Mouse (Mus musculus) embryonic facial prominence, embryonic 13.5 days (tissue): ENCODE results near the gene Aknad1. TPM values are rescaled to one million over a fixed set of nuclear protein-coding genes. Genes with fewer than 3 reads are reported as not detected.

Experiments
- ATAC-seq: fragments of 200-750 bp; cut with Nextera tagmentation; 2 replicates; pipeline ENCODE4 v1.8.0; 2017; ENCODE audit warnings: low read depth; ENCODE audit not compliant: insufficient number of reproducible peaks, insufficient read depth, low FRiP score, low TSS enrichment
- H3K27ac ChIP-seq: fragments of 300-500 bp; sonication (generic); 2 replicates; pipeline ENCODE4 v1.5.1; 2015; ENCODE audit warnings: moderate library complexity, mild to moderate bottlenecking, inconsistent platforms
- H3K27me3 ChIP-seq: fragments of 300-500 bp; sonication (generic); 2 replicates; pipeline ENCODE4 v1.6.1; 2015; ENCODE audit warnings: mild to moderate bottlenecking, inconsistent platforms
- H3K36me3 ChIP-seq: fragments of 300-500 bp; sonication (generic); 2 replicates; pipeline ENCODE4 v1.6.1; 2015; ENCODE audit warnings: mild to moderate bottlenecking, inconsistent platforms
- H3K4me1 ChIP-seq: fragments of 300-500 bp; sonication (generic); 2 replicates; pipeline ENCODE4 v1.6.1; 2015; ENCODE audit warnings: inconsistent platforms
- H3K4me2 ChIP-seq: fragments of 300-500 bp; sonication (generic); 2 replicates; pipeline ENCODE4 v1.6.1; 2015; ENCODE audit warnings: moderate library complexity, mild to moderate bottlenecking, inconsistent platforms
- H3K4me3 ChIP-seq: fragments of 300-500 bp; sonication (generic); 2 replicates; pipeline ENCODE4 v1.5.1; 2015; ENCODE audit warnings: mild to moderate bottlenecking, inconsistent platforms
- H3K9ac ChIP-seq: fragments of 300-500 bp; sonication (generic); 2 replicates; pipeline ENCODE4 v1.6.1; 2015; ENCODE audit warnings: mild to moderate bottlenecking, inconsistent platforms
- H3K9me3 ChIP-seq: fragments of 300-500 bp; sonication (generic); 2 replicates; pipeline ENCODE4 v1.6.1; 2016; ENCODE audit warnings: inconsistent platforms
- WGBS: fragments of 180-500 bp; shearing (Covaris S2); methylation state at CpG from one replicate; pipeline ENCODE4 v1.1.7; 2015; ENCODE audit warnings: mixed read lengths; 5-methylcytosine and 5-hydroxymethylcytosine counted together
- polyA plus RNA-seq: library from polyadenylated mRNA; unstranded; fragments of >200 nt; fragmentation: Nextera tagmentation; extraction: Ambion mirVana; gene quantifications from 2 replicates; pipeline ENCODE4 v1.2.1, GENCODE M21; 2015

Aknad1 gene
- polyA plus RNA-seq, 1 experiment from 2014 or later = 0.28 TPM

DNA sequence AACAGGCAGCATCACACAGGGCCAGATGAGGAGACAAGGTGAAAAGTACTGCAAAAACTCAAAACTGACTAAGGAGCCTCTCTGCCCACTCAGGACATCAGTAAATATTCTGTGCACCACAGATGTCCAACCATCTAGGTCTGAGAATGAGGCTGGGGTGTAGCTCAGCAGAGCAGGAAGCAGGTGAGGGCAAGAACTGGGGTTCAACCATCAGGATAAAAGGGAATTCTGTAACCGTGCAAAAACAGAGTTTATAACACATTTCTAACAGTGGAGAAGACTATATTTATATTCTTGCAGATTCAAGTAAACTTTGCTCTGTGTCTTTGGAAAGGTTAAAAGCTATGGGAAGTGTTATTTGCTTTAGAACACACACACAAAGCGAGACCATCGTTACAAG lies 19.7 kb upstream of the Aknad1 start:
- Histone ChIP-seq H3K27me3 (no peaks in the 10 kb centered on the region), H3K4me3 (0 out of 2 replicates have a peak overlapping the region, but pooled peaks have one; percentile 80), H3K36me3 (peaks cover 4% of the 10 kb centered on the region; the same call in 1 of the 2 replicates), H3K27ac (no peak overlapping the region), H3K4me2 (peak overlapping the region; percentile 66), H3K9me3 (no peaks in the 10 kb centered on the region), H3K9ac (no peak overlapping the region), H3K4me1 (peaks cover 21% of the 10 kb centered on the region)
- ATAC-seq = no peak
- 78% methylated on average over 3 of the region's 3 CpGs for WGBS

DNA sequence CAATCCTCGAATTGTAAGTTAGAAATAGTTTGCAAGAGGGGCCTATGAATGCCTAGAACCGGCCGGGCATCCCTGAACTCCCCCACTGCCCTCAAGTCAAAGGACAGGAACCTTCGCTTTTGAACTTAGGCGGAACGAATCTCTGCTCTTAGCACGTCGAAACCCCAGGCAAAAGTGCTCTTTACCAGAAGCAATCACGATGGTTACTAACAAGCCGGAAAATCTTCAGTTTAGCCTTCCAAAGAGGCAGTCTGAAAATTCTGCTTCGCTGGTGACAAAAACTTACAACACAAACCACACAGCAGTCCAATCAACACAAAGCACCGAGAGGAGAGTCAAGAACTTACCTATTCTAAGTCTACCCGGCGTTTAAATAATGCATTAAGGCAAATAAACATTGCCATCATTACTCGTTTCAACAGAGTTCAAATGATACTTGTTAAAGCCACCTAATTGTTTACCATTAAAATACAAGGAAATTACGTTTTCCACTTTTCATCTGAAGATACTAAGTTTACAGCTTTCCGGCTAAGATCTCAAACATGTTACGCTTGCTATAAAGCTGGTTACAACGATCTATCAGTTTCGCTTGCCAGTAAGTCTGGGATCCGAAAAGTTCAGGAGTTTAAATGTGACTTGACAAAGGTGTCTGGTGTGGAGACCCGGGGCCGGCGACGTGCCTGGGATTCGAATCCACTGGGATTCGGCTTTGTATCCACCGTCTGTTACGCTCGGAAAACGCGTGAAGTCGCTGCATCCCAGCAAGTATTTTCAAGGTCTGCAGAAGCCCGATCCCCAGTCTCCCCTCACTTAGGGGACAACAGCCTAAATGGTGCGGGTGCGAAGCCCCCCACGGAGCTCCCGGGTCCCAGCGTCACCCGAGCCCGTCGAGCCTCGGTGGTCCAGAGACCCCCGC lies 18.1 kb upstream of the Aknad1 start:
- Histone ChIP-seq H3K36me3 (no peaks in the 10 kb centered on the region), H3K4me2 (peak overlapping the region; percentile 66), H3K27ac (peak overlapping the region; percentile 97), H3K27me3 (no peaks in the 10 kb centered on the region), H3K4me3 (peak overlapping the region; percentile 80), H3K4me1 (peaks cover 21% of the 10 kb centered on the region), H3K9ac (peak overlapping the region; percentile 89), H3K9me3 (no peaks in the 10 kb centered on the region)
- WGBS = under 1% methylated on average over 40 of the region's 44 CpGs
- no peak; the same call in 1 of the 2 replicates for ATAC-seq

DNA sequence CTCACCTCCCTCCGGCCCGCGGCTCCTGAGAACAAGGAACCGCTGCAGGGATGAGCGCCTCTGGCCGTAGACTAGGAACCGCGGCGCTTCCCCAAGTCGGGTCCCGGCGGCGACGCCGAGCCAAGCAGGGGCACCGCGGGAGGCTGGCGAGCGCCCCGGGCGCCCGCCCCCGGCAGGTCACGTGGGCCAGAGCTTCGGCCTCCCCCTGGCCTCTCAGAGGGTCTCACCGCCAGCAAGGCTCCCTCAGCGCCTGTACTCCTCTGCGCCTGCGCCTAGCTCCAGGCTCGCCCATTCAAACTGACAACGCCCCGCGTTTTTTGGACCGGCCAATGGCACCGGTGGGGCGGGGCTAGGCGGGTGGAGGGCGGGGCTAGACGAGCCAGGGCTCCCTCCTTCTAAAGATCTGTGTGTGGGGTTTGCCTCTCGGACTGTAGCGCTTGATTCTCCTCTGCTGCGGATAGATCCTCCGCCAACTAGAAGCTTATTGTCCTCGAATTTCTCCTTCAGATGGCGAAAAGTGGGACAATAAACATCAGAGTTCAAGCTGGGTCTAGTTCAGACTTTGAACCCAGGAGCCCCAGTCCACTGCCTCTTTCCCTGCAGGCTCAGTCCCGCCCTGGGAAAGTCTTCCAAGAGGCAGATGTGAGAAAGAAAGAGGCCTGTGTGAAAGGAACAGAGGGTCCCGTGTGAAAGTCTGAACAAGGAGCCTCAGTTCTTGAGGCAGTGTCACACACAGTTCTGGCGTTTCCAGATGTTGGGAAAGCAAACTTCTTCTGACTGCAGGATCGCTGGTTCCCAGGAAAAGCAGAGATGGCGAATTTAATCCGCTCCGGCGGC lies 17.2 kb upstream of the Aknad1 start, which contains the start of gene Gpsm2:
Gene Gpsm2 (minus strand): TSS at position 274 of the 837 bp plus-strand sequence.
- Histone ChIP-seq H3K4me2 (peak within 1 kb of the TSS; percentile 66), H3K4me1 (peaks cover 21% of the 10 kb centered on the region), H3K4me3 (peak within 1 kb of the TSS; percentile 80), H3K9ac (peak within 1 kb of the TSS; percentile 89), H3K36me3 (no peaks in the 10 kb centered on the region), H3K27ac (peak within 1 kb of the TSS; percentile 97), H3K9me3 (no peaks in the 10 kb centered on the region), H3K27me3 (no peaks in the 10 kb centered on the region)
- peak; percentile 97 for ATAC-seq
- under 1% methylated on average over 53 of the region's 53 CpGs for WGBS

DNA sequence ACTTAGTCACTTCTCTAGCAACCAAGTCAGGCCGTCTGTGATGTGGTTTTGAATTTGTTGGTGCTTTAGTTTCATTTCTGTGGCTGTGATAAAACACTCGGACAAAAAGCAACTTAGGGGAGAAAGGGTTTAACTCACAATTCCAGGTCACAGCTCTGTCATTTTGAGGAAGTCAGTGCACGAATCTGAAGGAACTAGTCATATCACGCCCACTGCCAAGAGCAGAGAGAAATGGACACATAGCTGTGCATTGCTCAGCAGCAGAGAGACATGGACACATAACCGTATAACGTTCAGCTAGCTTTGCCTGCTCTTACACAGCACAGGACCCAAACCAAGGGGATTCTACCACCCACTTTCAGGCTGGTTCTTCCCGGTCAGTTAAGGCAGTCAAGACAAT lies 13.0 kb upstream of the Aknad1 start:
- no peaks in the 10 kb centered on the region for H3K36me3 ChIP-seq
- no peaks in the 10 kb centered on the region for H3K27me3 ChIP-seq
- no peak overlapping the region for H3K4me2 ChIP-seq
- no peak overlapping the region for H3K9ac ChIP-seq
- no peak overlapping the region for H3K27ac ChIP-seq
- no peak overlapping the region for H3K4me3 ChIP-seq
- 88% methylated on average over 7 of the region's 7 CpGs for WGBS
- ATAC-seq = no peak
- H3K4me1 ChIP-seq = peaks cover 10% of the 10 kb centered on the region
- no peaks in the 10 kb centered on the region for H3K9me3 ChIP-seq

DNA sequence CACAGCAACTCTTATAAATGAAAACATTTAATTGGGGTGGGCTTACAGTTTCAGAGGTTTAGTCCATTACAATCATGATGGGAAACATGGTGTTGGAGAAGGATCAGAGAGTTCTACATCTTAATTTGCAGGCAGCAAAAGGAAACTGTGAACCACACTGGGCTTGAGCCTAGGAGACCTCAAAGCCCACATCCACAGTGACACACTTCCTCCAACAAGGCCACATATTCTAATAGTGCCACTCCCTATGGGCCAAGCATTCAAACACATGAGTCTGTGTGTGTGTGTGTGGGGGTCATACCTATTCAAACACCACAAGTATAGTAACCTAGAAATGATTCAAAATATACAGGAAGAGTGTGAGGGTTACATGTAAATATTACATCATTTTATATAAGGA lies 12.1 kb upstream of the Aknad1 start:
- Histone ChIP-seq H3K36me3 (no peaks in the 10 kb centered on the region), H3K9me3 (no peaks in the 10 kb centered on the region), H3K4me2 (no peak overlapping the region), H3K4me1 (peaks cover 10% of the 10 kb centered on the region), H3K9ac (no peak overlapping the region), H3K27me3 (no peaks in the 10 kb centered on the region), H3K4me3 (no peak overlapping the region), H3K27ac (no peak overlapping the region)
- no peak for ATAC-seq

DNA sequence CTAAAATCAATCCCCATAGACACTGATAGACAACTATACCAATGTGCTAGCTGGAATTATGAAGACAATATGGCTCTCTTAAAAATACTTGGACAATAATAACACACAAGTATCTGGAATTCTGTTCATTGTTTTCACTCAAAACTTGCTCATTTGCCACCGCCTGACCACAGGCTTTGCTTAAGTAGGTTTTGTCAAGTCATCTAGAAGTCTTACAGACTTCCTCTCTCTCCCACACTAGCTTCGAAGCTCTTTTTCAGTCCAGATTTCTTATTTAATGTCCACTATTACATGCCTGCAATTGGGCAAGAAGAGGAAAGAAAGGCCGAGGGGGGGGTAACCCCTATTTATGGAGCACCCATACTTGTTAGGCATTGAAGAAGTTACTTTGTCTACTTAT lies 11.7 kb upstream of the Aknad1 start:
- Histone ChIP-seq H3K36me3 (no peaks in the 10 kb centered on the region), H3K4me3 (no peak overlapping the region), H3K27ac (no peak overlapping the region), H3K4me1 (peaks cover 9% of the 10 kb centered on the region), H3K9me3 (no peaks in the 10 kb centered on the region), H3K4me2 (no peak overlapping the region), H3K9ac (no peak overlapping the region), H3K27me3 (no peaks in the 10 kb centered on the region)
- no peak for ATAC-seq
- WGBS = 91% methylated on average over 3 of the region's 3 CpGs

DNA sequence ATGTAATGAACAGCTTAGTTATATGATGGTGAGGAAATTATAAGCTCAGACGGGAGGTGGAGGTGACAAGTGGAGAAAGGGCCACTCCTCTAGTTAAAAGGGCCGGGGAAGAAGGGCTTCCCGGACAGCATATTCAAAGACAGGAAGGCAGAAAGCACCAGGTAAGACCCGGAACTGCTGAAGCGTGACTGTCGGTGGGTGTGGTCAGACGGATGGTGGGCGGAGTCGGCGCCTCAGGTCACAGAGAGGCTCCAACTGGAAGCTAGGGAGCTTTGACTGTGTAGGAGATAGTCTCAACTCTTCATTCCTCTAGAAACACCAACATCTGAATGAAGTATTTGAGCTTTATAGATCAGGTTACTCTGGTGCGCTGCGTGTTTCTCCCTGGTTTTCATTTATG lies 9.1 kb upstream of the Aknad1 start:
- 26% methylated on average over 12 of the region's 12 CpGs for WGBS
- Histone ChIP-seq H3K36me3 (no peaks in the 10 kb centered on the region), H3K4me2 (0 out of 2 replicates have a peak overlapping the region, but pooled peaks have one; percentile 16), H3K9ac (no peak overlapping the region), H3K4me1 (peaks cover 5% of the 10 kb centered on the region; the same call in 1 of the 2 replicates), H3K4me3 (no peak overlapping the region), H3K27ac (no peak overlapping the region), H3K27me3 (no peaks in the 10 kb centered on the region), H3K9me3 (no peaks in the 10 kb centered on the region)
- ATAC-seq = no peak

DNA sequence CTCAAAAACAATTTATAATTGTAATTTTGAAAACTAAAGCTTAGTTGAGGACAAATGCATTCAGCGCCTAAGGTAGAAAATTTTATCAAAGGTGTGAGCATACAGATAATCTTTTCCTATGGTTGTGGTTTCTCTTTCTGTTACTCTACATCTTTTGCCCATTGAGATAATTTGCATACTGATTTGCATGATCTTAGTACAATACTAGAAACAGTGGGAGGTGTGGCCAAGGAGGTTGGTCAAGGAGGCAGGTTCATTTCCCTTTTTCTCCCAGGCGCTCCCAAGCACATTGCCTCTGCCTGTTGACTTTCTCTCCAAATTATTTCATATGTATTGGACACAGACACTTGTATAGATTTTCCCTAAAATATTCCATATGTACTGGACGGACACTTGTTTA lies 1.7 kb upstream of the Aknad1 start:
- H3K4me3 ChIP-seq = no peak overlapping the region
- H3K27ac ChIP-seq = no peak overlapping the region
- no peak overlapping the region for H3K4me2 ChIP-seq
- peaks cover 6% of the 10 kb centered on the region for H3K4me1 ChIP-seq
- no peaks in the 10 kb centered on the region for H3K9me3 ChIP-seq
- WGBS = 65% methylated on average over 3 of the region's 3 CpGs
- no peak overlapping the region for H3K9ac ChIP-seq
- H3K27me3 ChIP-seq = no peaks in the 10 kb centered on the region
- no peaks in the 10 kb centered on the region for H3K36me3 ChIP-seq
- no peak for ATAC-seq

DNA sequence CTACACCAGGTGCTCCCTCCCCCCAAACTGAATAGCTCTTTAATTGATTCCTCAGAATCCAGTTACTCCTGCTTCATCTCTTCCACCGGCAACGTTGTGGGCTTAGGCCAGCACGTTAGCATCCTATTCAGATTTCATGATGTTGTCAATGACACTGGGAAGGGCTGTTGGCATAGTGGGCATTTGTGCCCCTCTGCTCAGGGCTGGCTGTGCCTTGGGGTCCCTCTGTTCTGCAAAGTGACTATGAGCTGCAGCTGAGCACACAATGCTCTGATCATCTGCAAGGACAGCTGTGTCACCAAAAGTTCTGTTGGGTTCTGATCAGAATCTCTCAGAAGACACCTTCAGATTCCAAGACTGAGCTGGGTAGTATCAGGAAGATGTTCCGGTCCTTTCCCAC lies 4.6 kb downstream of the Aknad1 start:
- no peak overlapping the region for H3K9ac ChIP-seq
- ATAC-seq = no peak
- no peaks in the 10 kb centered on the region for H3K9me3 ChIP-seq
- H3K4me3 ChIP-seq = no peak overlapping the region
- no peak overlapping the region for H3K27ac ChIP-seq
- H3K36me3 ChIP-seq = no peaks in the 10 kb centered on the region
- peaks cover 8% of the 10 kb centered on the region for H3K4me1 ChIP-seq
- no peak overlapping the region for H3K4me2 ChIP-seq
- H3K27me3 ChIP-seq = no peaks in the 10 kb centered on the region
- 72% methylated on average over 4 of the region's 4 CpGs for WGBS

DNA sequence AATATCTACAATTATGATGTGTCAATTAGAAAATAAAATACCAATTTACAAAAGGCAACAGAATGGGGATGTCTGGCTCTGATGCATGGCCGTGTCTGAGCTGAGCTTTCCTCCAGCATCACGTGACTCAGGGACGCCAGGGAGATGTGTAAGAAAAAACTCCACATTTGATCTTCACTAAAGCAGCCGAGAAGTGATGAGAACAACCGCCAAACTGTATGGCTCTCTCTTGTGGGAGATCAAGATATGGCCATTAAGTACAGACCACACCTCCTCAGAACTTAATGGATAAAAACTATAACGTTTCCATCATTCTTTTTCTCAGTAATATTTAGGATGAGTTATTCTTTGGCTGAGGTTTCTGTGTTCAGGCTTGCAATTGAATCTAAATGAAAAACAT lies 11.6 kb downstream of the Aknad1 start:
- Histone ChIP-seq H3K9me3 (no peaks in the 10 kb centered on the region), H3K9ac (no peak overlapping the region), H3K27ac (peak overlapping the region; percentile 70), H3K4me3 (no peak overlapping the region), H3K36me3 (no peaks in the 10 kb centered on the region), H3K4me1 (peaks cover 14% of the 10 kb centered on the region), H3K27me3 (no peaks in the 10 kb centered on the region; the same call in 1 of the 2 replicates), H3K4me2 (peak overlapping the region; percentile 43)
- WGBS = 21% methylated on average over 6 of the region's 6 CpGs
- no peak for ATAC-seq

DNA sequence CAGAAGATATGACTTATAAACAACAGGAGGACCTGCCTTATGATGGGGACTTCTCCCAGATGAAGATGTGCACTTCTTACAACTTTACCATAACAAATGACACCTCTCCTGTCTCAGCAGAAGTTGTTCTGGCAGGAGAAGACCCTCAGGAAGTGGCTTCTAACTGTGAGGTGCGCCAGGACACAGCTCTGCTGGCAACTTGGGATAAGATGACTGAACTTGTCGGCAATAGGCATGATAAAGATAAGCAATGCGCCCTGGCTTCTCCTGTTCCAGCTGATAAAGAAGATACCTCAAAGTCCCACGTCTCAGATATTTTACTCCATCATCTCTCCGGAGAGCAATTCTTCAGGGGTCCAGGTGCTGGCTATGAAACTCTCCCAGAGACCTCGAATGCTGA lies 12.2 kb downstream of the Aknad1 start:
- Histone ChIP-seq H3K4me3 (no peak overlapping the region), H3K27ac (peak overlapping the region; percentile 70)

More for the DNA sequence above, 12.2 kb downstream of the Aknad1 start:
- peaks cover 13% of the 10 kb centered on the region for H3K4me1 ChIP-seq
- ATAC-seq = no peak
- H3K36me3 ChIP-seq = no peaks in the 10 kb centered on the region
- peak overlapping the region; percentile 43; the same call in 1 of the 2 replicates for H3K4me2 ChIP-seq
- H3K9me3 ChIP-seq = no peaks in the 10 kb centered on the region
- WGBS = 69% methylated on average over 6 of the region's 6 CpGs
- no peak overlapping the region for H3K9ac ChIP-seq
- no peaks in the 10 kb centered on the region; the same call in 1 of the 2 replicates for H3K27me3 ChIP-seq
